Mouse (Mus musculus) gastrocnemius, postnatal 4 days (tissue): ENCODE data around the gene Eogt. TPM values are rescaled to one million over a fixed set of nuclear protein-coding genes. Genes with fewer than 3 reads are reported as not detected.
A peak's percentile ranks its signal among the peaks of the same experiment; 100 is the strongest.

Source experiments
- DNase-seq, 2 experiments: peaks; one replicate each; pipeline ENCODE4 v3.0.0; 2021 to 2022; ENCODE audit warnings: low spot score in 2 of 2, mixed read lengths in 2 of 2
- long read RNA-seq, 2 experiments: library from polyadenylated mRNA; stranded (forward); transcript quantifications; one replicate each; pipeline ENCODE4 v2.0.0; 2021
- total RNA-seq, 2 experiments: library from RNA; stranded (reverse); gene quantifications; 2 replicates each; pipeline ENCODE4 v1.2.3; 2021

Eogt gene
- 10 to 100 TPM in 1 of 2 experiments, 1 to 10 TPM in 1; 9.9 to 13.6 TPM for total RNA-seq
- long read RNA-seq, experiment 1, full-length matches to known transcripts = 5 of 7 reads
- long read RNA-seq, experiment 1, partial matches to known transcripts = 1 of 7 reads
- long read RNA-seq, experiment 1, other reads (novel, unspliced or antisense) = 1 of 7 reads
- long read RNA-seq, experiment 2, full-length matches to known transcripts = 6 of 11 reads
- long read RNA-seq, experiment 2, partial matches to known transcripts = 1 of 11 reads
- long read RNA-seq, experiment 2, other reads (novel, unspliced or antisense) = 4 of 11 reads

DNA sequence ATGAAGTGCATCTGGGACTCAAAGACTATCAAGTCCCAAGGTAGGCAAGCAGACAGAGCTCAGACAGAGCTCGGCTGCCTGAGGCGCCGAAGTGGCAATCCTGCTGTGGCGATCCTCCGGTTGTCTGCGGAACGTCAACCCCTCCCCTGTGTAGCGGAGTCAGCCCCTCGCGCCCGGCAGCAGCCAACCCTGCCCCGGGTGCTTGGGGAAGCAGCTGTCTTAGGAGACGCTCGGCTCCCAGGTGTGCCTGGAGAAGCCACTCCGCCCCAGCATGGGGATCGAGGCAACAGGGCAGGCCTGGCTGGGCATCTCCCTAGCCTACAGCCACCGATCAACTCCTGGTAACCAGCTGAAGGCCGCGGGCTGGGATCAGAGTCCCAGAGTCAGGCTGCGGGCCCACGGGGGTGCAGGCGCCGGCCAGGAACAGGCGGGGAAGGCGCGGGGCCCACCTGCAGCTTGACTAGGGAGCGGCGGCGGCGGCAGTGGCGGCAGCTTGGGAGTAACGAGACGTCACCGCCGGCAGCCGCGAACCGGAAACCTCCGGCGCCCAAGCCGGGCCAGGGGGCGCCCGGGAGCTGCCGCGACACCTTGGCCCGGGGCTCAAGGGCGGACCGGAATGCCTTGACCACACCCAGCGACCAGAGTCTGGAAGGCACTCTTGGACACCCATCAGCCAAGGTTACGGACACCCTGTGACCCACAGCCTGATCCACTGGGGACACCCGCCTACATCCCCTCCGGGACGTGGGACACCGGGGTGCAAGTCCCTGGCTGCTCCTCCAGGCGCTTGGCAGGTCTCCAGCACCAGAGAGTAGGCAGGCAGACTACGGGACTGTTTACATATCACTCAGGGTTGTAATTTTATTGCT is at the start of gene Eogt:
Gene Eogt (minus strand): TSS at position 800 of the 869 bp plus-strand sequence.
- peak; percentile 55 to 67 for DNase-seq

DNA sequence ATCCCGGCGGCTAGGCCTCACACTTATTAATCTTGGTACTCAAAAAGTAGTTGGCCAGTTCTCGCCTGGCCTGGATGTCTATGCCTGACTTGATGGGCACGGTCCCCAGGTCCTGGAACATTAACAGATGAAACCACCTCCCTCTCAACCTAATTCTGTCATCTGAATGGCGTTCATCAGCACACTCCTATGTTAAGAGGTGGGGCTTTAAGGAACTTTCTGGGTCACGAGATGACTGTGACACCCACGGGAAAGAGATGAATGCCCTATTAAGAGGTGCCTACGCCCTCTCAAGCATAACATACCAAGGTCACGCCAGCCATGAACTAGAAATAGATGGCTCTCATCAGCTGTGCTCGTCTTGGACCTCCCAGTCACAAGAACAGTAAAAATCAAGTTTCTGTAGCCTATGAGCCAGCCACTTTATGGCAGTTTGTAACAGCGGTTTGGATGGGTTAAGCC is 30.4 kb upstream of the Eogt start:
- DNase-seq = no peak

DNA sequence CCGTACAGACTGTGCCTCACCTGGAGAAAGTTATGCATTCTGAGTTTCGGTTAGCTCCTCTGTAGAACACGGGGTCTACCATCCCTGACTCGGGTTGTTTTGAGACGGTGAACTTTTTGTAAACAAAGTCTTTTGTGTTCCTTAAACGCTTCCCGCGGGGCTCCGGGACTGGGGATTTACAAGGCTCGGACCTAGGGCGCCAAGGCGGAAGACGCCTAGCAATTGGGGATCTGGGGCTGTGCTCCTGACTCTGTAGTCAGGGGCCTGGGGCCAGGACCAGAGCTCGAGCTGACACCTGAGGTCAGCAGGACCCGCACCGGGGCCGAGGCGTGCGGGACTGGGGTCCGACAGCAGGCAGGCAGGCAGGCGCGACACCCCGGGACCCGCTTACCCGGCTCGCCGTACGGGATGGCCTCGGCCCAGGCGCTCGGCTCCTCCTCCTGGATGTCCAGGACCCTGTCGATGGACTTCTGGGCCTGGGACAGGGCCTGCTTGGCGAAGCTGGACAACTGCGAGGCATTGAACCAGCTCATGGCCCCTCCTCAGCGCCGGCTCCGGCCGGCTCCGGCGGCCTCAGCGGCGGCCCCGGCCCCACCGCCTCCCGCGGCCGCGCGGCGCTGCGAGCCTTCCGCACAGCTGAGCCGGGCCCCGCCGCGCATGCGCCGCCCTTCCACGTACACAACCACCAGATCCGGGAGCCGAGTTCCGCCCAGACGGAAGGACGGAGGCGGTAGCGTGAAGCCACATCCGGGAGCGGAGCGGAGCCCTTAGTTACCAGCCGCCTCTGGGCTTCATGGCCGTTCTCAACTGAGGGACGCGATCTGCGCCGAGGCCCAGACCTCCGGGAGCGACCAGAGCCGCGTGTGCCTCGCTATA is 29.7 kb upstream of the Eogt start, which contains the start of gene Tmf1:
Gene Tmf1 (minus strand): TSS at position 632 of the 876 bp plus-strand sequence.
- peak; percentile 91 to 96 for DNase-seq

DNA sequence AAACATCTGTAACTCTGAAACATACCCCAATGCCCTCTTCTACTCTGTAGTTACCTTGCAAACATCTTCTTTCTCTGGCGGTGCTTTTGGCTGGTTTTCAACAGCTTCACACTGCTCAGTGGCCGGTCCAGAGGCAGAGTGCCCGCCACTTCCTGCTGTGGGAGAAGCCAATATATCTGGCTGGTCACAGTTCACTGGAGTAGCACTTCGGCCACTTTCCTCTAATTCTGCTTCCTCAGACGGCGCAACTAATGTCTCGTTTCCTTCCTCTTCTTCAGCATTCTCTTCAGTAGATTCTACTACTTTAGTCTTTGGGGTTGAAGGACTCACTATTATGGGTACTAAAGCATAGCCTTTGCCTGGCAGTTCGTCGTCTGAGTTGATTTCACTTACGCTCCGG is 26.7 kb upstream of the Eogt start:
- DNase-seq = no peak

DNA sequence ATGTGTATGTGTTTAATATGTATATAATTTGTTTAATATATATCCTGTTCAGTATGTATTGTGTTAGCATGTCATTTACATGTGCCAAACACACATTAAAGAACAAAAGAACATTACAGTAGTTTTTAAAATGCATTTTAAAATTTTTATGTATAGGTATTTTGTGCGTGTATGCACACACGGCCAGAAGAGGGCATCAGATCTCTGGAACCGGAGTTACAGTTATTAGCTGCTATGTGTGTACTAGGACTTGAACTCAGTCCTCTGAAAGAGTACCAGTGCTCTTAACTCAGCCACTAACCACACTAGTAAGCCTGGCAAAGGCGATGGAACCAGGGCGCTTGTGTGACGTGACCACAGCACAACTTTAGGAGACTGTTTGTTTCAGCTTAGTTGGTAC is 1.2 kb upstream of the Eogt start:
- DNase-seq = no peak

DNA sequence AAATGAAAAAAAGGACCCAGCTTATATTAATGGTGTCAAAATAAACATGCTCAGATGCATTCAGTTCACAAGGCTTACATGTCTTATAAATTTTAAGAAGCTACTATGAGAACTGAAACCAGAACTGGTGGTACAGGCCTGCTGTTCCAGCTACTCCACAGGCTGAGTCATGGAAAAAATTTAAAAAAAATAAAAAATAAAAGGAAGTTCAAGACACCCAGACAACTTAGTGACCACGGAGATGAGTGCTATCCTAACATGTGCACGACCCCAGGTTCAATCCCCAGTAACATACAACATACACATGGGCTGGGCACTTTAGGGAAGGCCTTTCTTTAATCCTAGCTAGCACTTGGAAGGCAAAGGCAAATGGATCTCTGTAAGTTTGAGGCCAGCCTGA is 739 bp upstream of the Eogt start:
- no peak for DNase-seq

DNA sequence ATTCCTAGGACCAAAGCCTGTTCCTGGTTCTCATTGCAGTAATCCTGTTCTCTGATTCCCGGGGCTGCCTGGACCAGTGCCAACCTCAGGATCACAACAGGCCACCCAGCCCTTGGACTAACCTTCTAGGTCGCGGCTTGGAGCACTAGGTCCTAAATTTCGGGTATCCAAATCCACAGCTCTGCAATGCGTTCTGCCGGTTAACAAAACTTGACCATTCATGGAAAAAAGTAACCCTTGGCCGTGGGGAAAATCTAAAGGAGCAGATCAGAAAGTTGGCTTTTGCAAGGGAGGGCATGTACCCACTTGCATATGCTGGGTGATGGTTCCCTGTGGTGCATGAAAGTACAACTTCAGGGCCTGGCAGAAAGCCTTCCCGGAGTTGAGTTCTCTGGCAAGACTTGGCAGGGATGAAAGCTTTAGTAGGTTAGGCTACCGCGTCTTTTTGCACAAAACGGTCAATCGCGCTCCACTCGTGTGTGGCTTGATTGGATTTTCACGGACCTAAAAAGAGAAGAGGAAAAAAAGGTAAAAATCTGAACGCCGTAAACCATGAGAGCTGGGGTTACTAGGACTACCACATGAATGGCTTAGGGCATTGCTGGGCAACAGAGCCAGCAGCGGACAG is 1.1 kb downstream of the Eogt start:
- peak in 1 of 2 experiments; percentile 48 for DNase-seq

DNA sequence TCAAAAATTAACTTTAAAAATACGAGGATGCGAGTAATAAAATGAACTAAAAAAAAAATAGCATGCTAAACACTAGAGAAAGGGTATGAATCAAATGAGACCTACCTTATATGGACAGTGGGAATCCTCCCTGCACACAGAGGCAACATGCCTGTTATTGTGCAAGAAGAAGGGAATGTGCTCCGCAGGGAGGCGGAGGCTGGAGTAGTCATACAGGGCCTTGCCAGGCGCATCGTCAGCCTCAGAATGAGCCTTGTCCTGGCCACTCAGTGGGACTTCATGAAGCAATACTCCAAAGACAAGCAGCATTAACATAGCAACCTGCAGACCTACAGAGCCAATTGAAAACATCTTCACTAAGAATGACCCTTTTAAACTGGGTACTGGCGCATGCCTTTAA is 3.8 kb downstream of the Eogt start:
- peak in 1 of 2 experiments; percentile 19 for DNase-seq

DNA sequence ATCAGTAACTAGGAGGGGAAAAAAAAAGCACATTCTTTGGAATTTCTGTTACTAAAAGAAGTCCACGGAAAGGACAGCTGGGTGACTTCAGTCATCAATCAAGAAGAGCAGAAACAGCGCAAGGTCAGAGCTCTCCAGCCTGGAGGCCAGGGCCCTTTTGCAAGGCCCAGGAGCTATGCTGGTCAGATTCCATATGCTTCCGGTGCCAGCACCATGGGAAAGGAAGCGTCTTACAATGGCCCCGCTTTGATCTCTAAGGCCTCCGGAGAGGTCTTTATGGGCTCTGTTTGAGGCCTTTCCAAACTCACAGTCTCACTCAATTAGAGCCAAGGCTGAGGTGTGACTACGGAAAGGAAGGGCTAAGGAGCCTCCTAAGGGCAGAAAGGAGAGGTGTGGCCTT is 4.6 kb downstream of the Eogt start:
- no peak for DNase-seq

DNA sequence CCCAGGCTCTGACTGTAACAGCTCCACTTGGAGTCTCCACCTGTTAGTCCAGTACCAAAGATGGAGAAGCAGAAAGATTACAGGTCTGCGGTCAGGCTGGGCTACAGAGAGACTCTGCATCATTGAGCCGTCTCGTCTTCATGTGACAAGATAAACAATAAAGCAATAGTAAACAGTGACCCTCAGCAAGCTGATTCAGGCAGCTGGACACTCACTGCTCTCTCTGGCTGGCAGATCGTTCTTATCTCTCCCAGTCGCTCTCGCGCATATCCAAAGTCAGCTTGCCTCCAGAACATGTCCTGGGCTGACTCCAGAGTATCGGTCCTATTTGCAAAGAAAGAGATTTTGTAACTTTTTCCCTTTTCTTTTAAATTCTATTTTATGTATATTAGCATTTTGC is 6.4 kb downstream of the Eogt start:
- no peak for DNase-seq

DNA sequence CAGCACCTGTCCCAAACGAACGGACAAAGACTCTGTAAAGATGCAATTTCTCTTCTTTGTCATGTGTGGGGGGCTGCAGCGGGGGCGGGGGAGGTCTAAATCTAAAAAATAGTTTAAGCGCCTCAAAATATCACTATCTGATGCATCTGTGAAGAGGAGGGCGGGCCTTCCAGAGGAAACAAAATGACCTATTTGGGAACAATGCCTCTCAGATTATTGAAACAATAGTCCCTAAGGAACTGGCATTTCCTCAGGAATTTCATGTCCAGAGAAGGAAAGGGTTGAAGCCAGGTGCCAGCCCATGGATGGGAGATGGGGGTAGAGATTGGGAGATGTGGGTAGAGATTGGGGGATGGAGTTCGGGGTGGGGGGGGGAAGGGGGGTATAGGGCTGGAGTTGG is 7.2 kb downstream of the Eogt start:
- no peak for DNase-seq

DNA sequence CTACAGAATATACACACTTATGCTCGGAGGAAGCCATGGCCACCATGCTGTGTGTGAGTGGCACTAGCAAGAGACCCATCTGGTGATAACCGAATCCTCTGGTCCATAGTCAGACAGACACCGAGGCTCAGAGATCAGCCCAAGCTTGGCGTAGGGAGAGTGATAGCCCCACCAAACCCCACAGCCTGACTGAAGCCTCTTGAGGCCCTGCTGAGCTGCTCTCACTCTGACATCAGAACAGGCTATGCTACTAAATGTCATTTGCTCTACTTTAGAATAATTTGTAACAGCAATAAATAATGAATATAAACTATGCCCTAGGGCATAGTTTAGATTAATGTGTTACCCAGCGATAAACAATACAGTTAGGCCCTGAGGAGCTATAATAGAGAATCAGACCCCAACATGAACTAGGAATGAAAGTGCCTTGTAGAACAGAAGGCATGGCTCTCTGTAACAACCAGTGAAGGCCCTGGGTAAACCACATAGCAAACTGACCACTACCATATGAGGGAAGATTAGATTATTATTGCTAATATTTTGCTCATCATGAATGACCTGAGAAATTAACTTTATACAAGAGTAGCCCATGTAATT is 16.2 kb downstream of the Eogt start:
- DNase-seq = no peak

DNA sequence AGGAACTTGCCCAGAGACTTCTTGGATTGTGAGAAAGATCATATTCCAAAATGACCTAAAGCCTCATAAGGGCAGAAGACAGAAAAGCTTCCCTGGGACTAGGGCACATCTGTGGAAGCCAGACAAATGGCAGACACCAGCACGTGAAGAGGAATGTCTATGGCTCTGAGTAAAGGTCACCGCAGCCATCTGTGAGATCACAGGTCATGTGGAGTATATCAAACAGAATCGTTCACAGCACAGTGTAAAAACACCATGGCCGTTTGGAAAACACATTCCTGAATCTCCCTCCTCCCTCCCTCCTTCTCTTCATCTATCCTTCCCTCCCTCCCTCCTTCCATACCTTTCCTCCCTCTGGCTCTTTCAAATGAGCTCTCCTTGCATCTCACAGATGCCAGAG is 17.2 kb downstream of the Eogt start:
- DNase-seq = no peak

DNA sequence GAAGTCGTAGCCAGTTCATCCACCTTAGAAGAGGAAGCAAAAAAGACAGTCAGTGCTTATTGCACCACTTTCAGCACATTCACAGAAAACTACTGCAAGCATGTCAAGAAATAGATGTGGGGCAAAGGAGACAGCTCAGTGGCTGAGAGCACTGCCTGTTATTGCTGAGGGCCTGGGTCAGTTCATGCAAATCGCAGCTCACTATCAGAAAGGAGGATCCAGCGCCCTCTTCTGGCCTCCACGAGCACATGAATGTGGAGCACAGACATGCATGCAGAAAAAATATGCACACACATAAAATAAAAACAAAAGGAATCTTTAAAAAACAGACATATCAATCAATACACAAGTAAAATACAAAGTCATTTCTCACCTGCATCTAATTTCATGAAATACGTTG is 18.0 kb downstream of the Eogt start:
- DNase-seq = no peak

DNA sequence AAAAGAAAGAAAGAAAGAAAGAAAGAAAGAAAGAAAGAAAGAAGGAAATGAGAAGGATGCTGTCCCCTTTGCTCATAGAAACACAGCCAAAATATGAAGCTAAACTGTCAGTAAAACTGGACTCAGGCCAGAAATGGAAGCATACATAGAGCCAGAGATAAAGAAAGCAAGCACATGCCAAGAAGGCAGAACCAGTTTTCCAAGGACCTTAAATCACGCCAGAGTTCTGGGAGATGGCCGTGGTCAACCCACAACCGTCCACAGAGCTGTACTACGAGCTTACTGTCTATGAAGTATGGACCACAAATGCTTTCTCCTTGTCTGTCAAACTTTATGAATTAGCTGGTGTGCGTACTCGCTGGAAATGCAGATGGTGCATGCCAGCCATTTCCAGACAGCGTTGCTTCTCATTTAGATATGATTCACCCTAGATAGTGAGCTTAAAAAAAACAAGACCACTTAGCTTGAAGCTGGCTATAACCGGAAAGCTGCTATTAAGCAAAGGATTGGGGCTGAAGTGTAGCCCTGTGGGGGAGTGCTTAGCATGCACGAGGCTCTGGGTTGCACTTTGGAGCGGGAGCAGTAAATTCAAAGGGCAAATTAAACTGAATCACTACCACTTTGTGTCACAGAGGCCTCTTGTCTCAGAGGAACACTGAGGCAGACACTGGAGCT is 24.5 kb downstream of the Eogt start:
- DNase-seq = no peak

DNA sequence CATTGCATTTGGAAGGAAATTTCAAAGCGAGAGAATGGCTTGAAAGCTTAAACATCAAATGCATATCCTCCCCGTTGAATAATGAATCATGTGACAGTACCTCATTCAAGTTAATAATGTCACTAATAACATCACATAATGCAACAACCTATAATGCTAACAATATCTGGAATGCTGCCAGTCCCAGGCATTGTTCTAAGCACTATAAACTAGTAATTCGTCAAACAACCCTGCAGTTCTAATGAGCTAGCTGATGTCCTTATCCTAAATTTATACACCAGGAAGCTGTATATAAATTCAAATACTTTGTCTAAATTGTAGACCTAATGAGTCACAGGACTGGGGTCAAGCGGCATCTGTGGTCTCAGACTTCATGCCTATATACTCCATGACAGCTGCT is 28.1 kb downstream of the Eogt start:
- DNase-seq = no peak

DNA sequence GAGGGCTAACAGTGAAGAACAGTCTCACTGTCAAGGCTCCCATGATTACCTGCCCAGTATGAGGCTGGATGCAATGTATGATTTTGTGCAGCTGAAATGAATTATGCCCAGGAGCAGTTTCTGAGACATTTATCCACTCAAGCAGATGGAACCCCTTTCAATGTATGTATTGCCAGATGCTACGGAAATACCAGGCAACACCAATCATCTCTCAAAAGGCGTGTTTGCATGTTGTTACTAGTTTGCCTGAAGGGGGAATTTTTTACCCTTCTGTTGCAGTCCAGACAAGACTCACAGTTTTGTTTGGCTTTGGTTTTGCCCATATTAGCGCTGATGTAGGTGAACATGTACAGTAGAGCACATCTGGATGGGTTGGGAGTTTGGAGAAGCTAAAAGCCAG is 30.7 kb downstream of the Eogt start:
- no peak for DNase-seq

DNA sequence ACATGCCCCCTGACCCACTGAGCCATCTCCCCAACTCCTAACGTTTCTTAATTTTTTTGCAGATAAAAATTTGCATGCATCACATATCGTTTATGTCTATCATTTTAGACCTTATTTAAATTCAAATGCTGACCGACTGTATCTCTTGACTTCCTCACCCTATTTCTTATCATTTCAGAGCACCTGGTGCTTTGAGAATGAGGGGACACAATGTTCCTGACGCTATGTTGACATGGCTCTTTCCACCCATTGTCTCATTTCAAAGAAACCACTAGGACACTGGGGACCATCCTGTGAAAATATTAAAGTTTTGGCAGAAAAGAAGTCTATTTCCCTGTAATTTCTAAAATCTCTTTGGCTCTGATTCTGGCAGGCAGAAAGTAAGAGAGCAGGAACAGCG is 32.1 kb downstream of the Eogt start:
- no peak for DNase-seq

DNA sequence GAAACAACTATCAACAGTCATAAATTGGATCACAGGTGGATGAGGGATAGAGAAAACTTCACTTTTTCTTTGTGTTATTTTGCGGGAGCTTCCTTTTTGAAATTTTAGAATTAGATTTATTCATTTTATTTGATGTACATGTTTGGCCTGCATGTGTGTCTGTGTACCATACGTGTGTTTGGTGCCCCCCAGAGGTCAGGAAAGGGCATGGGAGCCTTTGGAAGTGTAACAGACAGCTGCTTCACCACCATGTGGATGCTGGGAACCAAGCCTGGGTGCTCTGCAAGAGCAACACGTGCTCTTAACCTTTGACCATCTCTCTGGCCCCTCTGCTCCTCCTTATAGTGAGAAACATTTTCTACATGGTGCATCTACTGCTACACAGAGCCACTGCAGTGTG is 34.2 kb downstream of the Eogt start:
- no peak for DNase-seq

DNA sequence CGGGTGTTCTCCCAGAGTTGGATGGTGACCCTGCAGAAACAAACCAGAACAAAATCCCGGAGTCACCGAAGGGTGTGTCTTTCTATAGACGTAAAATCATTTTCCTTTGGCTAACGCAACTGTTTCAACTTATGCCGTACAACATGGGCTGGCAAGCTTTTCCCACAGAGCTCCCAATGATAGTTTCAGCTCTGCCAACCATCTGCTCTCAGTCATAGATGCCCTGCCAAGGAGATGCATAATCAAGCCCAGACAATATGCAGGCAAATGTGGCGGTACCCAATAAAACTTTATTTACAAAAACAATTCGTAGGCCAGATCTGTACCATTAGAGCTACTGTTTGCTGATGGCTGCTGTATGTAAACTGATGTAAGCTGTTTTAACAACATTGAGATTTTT is 36.8 kb downstream of the Eogt start:
- DNase-seq = no peak
